Mouse (Mus musculus) hindbrain, embryonic 13.5 days (tissue): ENCODE measurements around the gene Mgmt. TPM values are rescaled to one million over a fixed set of nuclear protein-coding genes. Genes with fewer than 3 reads are reported as not detected.

Experiments
- ATAC-seq: fragments of 200-750 bp; cut with Nextera tagmentation; 2 replicates; pipeline ENCODE4 v1.8.0; 2017; ENCODE audit warnings: moderate TSS enrichment; ENCODE audit not compliant: low FRiP score
- H3K27ac ChIP-seq: fragments of 300-500 bp; sonication (generic); 2 replicates; pipeline ENCODE4 v1.5.1; 2015; ENCODE audit warnings: inconsistent platforms, mild to moderate bottlenecking, moderate library complexity
- H3K27me3 ChIP-seq: fragments of 300-500 bp; sonication (generic); 2 replicates; pipeline ENCODE4 v1.6.1; 2015; ENCODE audit warnings: mild to moderate bottlenecking, inconsistent platforms
- H3K36me3 ChIP-seq: fragments of 300-500 bp; sonication (generic); 2 replicates; pipeline ENCODE4 v1.6.1; 2015; ENCODE audit warnings: mild to moderate bottlenecking, inconsistent platforms
- H3K4me1 ChIP-seq: fragments of 300-500 bp; sonication (generic); replicated peaks from 2 replicates; pipeline ENCODE4 v1.6.1; 2015; ENCODE audit warnings: inconsistent platforms
- H3K4me2 ChIP-seq: fragments of 300-500 bp; sonication (generic); 2 replicates; pipeline ENCODE4 v1.6.1; 2015; ENCODE audit warnings: inconsistent platforms, mild to moderate bottlenecking, moderate library complexity
- H3K4me3 ChIP-seq: fragments of 300-500 bp; sonication (generic); 2 replicates; pipeline ENCODE4 v1.5.1; 2015; ENCODE audit warnings: mild to moderate bottlenecking, inconsistent platforms
- H3K9ac ChIP-seq: fragments of 300-500 bp; sonication (generic); 2 replicates; pipeline ENCODE4 v1.6.1; 2015; ENCODE audit warnings: mild to moderate bottlenecking, inconsistent platforms
- H3K9me3 ChIP-seq: fragments of 300-500 bp; sonication (generic); 2 replicates; pipeline ENCODE4 v1.6.1; 2016; ENCODE audit warnings: inconsistent platforms
- WGBS: fragments of 180-500 bp; shearing (Covaris S2); methylation state at CpG from one replicate; pipeline ENCODE4 v1.1.7; 2015; 5-methylcytosine and 5-hydroxymethylcytosine counted together
- polyA plus RNA-seq: library from polyadenylated mRNA; unstranded; fragments of >200 nt; fragmentation: Nextera tagmentation; extraction: Ambion mirVana; gene quantifications from 2 replicates; pipeline ENCODE4 v1.2.1, GENCODE M21; 2015

The Mgmt gene
- polyA plus RNA-seq, 1 experiment from 2014 or later = 1.8 TPM

- H3K4me2 ChIP-seq = no peak overlapping the region
- 0 out of 2 replicates have a peak, but pooled peaks cover 16% of the 10 kb centered on the region for H3K27me3 ChIP-seq
- no peak for ATAC-seq
- no peak overlapping the region for H3K9ac ChIP-seq
- H3K36me3 ChIP-seq = no peaks in the 10 kb centered on the region
- H3K9me3 ChIP-seq = no peaks in the 10 kb centered on the region
- 87% methylated on average over 4 of the region's 4 CpGs for WGBS
- H3K4me3 ChIP-seq = no peak overlapping the region
- H3K27ac ChIP-seq = no peak overlapping the region
- peaks cover 23% of the 10 kb centered on the region for H3K4me1 ChIP-seq
Measured at GRCm38 (mm10) chr7:136866535-136866934, 27.9 kb upstream of the Mgmt start.

GRCm38 (mm10) chr7:136871535-136871934 is 22.9 kb upstream of the Mgmt start:
- Histone ChIP-seq H3K36me3 (no peaks in the 10 kb centered on the region), H3K4me3 (no peak overlapping the region), H3K9me3 (no peaks in the 10 kb centered on the region), H3K9ac (no peak overlapping the region), H3K27ac (no peak overlapping the region), H3K27me3 (0 out of 2 replicates have a peak, but pooled peaks cover 14% of the 10 kb centered on the region), H3K4me2 (peak overlapping the region; percentile 1; the same call in 1 of the 2 replicates), H3K4me1 (peaks cover 13% of the 10 kb centered on the region)
- no peak for ATAC-seq
- 57% methylated on average over 11 of the region's 11 CpGs for WGBS

GRCm38 (mm10) chr7:136872059-136872458 is 22.4 kb upstream of the Mgmt start:
- no peak overlapping the region for H3K4me3 ChIP-seq
- no peak overlapping the region for H3K9ac ChIP-seq
- 0 out of 2 replicates have a peak, but pooled peaks cover 9% of the 10 kb centered on the region for H3K27me3 ChIP-seq
- H3K36me3 ChIP-seq = no peaks in the 10 kb centered on the region
- H3K4me1 ChIP-seq = peaks cover 13% of the 10 kb centered on the region
- H3K4me2 ChIP-seq = peak overlapping the region; percentile 1; the same call in 1 of the 2 replicates
- WGBS = 4% methylated on average over 8 of the region's 8 CpGs
- H3K27ac ChIP-seq = peak overlapping the region; percentile 26; the same call in 1 of the 2 replicates
- ATAC-seq = no peak
- H3K9me3 ChIP-seq = no peaks in the 10 kb centered on the region

DNA sequence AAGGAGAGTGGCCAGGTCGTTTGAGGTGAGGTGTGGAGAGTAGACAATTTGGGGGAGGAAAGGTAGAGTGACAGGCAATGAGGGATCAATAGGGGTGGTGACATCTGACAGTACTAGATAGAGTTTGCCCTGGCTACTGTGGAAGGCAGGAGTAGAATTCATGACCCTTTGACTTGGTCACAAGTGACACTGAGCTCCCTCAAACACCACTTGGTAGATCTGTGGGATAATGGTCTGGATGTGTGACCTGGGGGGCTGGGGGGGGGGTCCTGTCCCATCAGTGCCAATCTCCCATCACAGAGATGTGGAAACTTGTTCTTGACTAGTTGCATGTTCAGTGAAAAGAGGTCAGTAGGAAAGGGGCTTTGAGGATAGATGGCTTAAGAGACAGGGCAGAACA is 20.0 kb upstream of the Mgmt start:
- no peaks in the 10 kb centered on the region for H3K36me3 ChIP-seq
- H3K27ac ChIP-seq = no peak overlapping the region
- no peaks in the 10 kb centered on the region for H3K9me3 ChIP-seq
- H3K27me3 ChIP-seq = 0 out of 2 replicates have a peak, but pooled peaks cover 9% of the 10 kb centered on the region
- no peak overlapping the region for H3K4me3 ChIP-seq
- no peak overlapping the region for H3K9ac ChIP-seq
- H3K4me2 ChIP-seq = no peak overlapping the region
- peaks cover 13% of the 10 kb centered on the region for H3K4me1 ChIP-seq
- ATAC-seq = no peak
- WGBS = 70% methylated on average over 1 of the region's 1 CpGs

GRCm38 (mm10) chr7:136880386-136880785 is 14.0 kb upstream of the Mgmt start:
- 92% methylated on average over 4 of the region's 4 CpGs for WGBS
- Histone ChIP-seq H3K4me1 (no peaks in the 10 kb centered on the region; the same call in 1 of the 2 replicates), H3K4me2 (no peak overlapping the region), H3K9ac (no peak overlapping the region), H3K36me3 (no peaks in the 10 kb centered on the region), H3K27ac (no peak overlapping the region), H3K4me3 (no peak overlapping the region), H3K9me3 (no peaks in the 10 kb centered on the region), H3K27me3 (no peaks in the 10 kb centered on the region)
- ATAC-seq = no peak

DNA sequence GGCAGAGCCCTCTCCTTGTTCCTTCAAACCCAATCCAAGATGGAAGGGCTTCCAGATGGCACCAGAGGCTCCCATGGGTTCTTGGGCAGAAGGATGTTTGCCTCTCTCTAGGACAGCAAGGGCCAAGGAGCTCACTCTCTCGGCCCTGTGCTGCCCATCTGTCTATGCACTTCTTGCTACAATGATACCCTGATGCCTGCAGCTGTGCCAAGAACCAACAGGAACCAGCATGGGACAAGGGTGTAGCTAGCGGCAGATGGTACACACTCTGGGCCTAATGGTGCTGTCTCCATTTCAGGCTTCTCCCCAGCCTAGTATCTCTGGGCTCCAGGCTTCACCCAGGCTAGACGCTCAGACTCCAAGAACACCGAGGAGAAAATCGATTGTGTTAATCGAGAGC is 6.3 kb upstream of the Mgmt start:
- H3K36me3 ChIP-seq = no peaks in the 10 kb centered on the region
- no peak overlapping the region for H3K4me2 ChIP-seq
- no peak overlapping the region for H3K9ac ChIP-seq
- WGBS = 82% methylated on average over 6 of the region's 6 CpGs
- H3K27me3 ChIP-seq = no peaks in the 10 kb centered on the region
- no peak overlapping the region for H3K4me3 ChIP-seq
- no peak overlapping the region for H3K27ac ChIP-seq
- no peak for ATAC-seq
- no peaks in the 10 kb centered on the region for H3K9me3 ChIP-seq
- no peaks in the 10 kb centered on the region for H3K4me1 ChIP-seq

DNA sequence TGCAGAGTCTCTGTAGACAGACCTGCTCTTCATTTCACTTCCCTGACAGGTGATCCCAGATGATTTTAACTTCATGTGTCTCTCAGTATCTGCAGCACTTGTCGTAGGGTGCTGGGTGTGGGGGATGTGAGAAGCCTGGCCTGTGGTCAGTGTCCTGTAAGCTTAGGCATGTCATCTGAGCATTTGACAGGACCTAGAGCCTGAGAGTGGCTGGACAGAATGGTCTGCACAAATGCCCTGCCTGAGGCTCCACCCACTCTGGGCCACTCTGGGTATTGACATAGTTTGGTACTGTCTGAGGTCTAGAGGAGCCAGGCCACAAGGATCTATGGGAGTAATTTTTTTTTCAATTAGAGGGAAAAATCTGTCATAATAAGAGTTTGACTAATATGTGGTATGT is 942 bp downstream of the Mgmt start:
- ATAC-seq = no peak
- H3K4me3 ChIP-seq = no peak overlapping the region
- no peaks in the 10 kb centered on the region for H3K27me3 ChIP-seq
- H3K4me2 ChIP-seq = no peak overlapping the region
- no peak overlapping the region for H3K9ac ChIP-seq
- H3K4me1 ChIP-seq = peaks cover 13% of the 10 kb centered on the region
- no peak overlapping the region for H3K27ac ChIP-seq
- WGBS = 95% methylated on average over 1 of the region's 1 CpGs
- H3K36me3 ChIP-seq = no peaks in the 10 kb centered on the region
- H3K9me3 ChIP-seq = peaks cover 3% of the 10 kb centered on the region; the same call in 1 of the 2 replicates

DNA sequence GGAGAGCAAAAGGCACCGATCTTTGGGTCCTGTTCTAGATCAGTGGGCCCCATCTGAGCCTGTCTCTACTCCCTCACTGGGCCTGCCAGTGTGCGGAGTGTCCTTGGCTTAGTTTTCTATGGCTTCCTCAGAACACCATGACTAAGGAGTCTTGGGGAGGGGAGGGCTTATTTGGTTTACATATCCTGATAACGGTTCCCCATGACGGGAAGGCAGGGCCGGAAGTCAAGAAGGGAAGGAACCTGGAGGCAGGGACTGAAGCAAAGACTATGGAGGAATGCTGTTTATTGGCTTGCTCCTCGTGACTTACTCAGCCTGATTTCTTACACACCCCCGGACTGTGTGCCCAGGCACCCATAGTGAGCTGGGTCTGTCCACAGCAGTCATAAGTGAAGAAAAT is 1.4 kb downstream of the Mgmt start:
- 96% methylated on average over 7 of the region's 7 CpGs for WGBS
- no peak overlapping the region for H3K4me2 ChIP-seq
- ATAC-seq = no peak
- H3K9ac ChIP-seq = no peak overlapping the region
- no peak overlapping the region for H3K4me3 ChIP-seq
- H3K4me1 ChIP-seq = peaks cover 13% of the 10 kb centered on the region
- H3K36me3 ChIP-seq = no peaks in the 10 kb centered on the region
- no peak overlapping the region for H3K27ac ChIP-seq
- no peaks in the 10 kb centered on the region for H3K27me3 ChIP-seq
- peaks cover 8% of the 10 kb centered on the region for H3K9me3 ChIP-seq

DNA sequence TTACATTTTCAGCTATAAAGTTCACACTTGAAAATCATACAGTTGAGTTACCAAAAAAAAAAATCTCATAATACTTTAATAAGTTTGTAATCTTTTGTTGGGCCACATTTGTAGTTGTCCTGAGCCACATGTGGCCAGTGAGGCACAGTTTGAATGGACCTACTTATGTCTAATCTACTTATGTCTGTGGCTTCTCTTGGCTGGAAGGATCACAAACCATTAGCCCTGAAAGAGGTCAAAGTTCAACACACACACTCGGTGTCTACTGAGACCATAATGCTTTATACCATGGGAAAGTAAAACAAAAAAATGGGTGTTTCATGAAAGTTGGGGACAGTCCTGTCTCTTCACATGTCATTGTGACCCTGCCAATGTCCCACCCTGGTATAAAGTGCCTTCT is 3.1 kb downstream of the Mgmt start:
- H3K27ac ChIP-seq = no peak overlapping the region
- no peak overlapping the region for H3K4me3 ChIP-seq
- H3K27me3 ChIP-seq = no peaks in the 10 kb centered on the region
- H3K4me1 ChIP-seq = peaks cover 13% of the 10 kb centered on the region
- H3K9me3 ChIP-seq = peaks cover 9% of the 10 kb centered on the region
- no peak overlapping the region for H3K4me2 ChIP-seq
- H3K36me3 ChIP-seq = no peaks in the 10 kb centered on the region
- H3K9ac ChIP-seq = no peak overlapping the region
- 67% methylated on average over 1 of the region's 1 CpGs for WGBS
- ATAC-seq = no peak

- no peak for ATAC-seq
- peaks cover 13% of the 10 kb centered on the region for H3K4me1 ChIP-seq
- no peak overlapping the region for H3K27ac ChIP-seq
- H3K9me3 ChIP-seq = peaks cover 9% of the 10 kb centered on the region
- H3K27me3 ChIP-seq = no peaks in the 10 kb centered on the region
- WGBS = 91% methylated on average over 4 of the region's 4 CpGs
- H3K9ac ChIP-seq = no peak overlapping the region
- no peaks in the 10 kb centered on the region for H3K36me3 ChIP-seq
- no peak overlapping the region for H3K4me2 ChIP-seq
- H3K4me3 ChIP-seq = no peak overlapping the region
Measured at GRCm38 (mm10) chr7:136898005-136898404, 3.6 kb downstream of the Mgmt start.

DNA sequence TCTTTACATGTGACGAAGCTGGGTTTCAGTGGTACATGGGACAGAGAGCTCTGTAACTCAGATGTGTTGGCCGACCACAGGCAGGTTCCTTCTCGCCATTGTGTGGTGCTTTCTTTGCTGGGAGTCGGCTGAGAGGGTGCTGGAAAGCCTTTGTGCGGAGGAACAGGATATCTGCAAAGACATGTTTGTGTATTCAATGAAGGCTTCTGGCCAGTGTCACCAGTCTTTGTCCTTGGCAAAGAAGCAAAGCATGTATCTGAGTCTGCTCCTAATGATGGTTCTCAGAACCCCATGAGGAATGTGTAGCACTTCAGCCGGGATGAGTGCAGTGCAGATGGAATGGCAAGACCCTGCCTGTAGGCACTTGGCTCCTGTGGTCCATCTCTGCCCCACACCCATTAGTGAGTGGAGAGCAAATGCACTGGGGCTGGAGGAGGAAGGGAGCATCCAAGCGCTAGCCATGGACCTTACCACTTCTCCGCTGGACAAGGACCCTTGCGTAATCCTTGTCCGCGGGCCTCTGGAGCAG is 14.3 kb downstream of the Mgmt start:
- ATAC-seq = no peak
- no peaks in the 10 kb centered on the region for H3K9me3 ChIP-seq
- no peaks in the 10 kb centered on the region for H3K36me3 ChIP-seq
- peaks cover 7% of the 10 kb centered on the region; the same call in 1 of the 2 replicates for H3K4me1 ChIP-seq
- H3K27me3 ChIP-seq = no peaks in the 10 kb centered on the region
- no peak overlapping the region for H3K4me3 ChIP-seq
- no peak overlapping the region for H3K9ac ChIP-seq
- 94% methylated on average over 11 of the region's 11 CpGs for WGBS
- no peak overlapping the region for H3K27ac ChIP-seq
- no peak overlapping the region for H3K4me2 ChIP-seq

GRCm38 (mm10) chr7:136912901-136913300 is 18.5 kb downstream of the Mgmt start:
- Histone ChIP-seq H3K27me3 (no peaks in the 10 kb centered on the region), H3K4me2 (no peak overlapping the region), H3K36me3 (no peaks in the 10 kb centered on the region), H3K9ac (no peak overlapping the region), H3K4me3 (no peak overlapping the region), H3K9me3 (no peaks in the 10 kb centered on the region), H3K4me1 (peaks cover 20% of the 10 kb centered on the region), H3K27ac (no peak overlapping the region)
- WGBS = 93% methylated on average over 4 of the region's 4 CpGs
- no peak for ATAC-seq

GRCm38 (mm10) chr7:136916021-136916420 is 21.6 kb downstream of the Mgmt start:
- Histone ChIP-seq H3K9ac (no peak overlapping the region), H3K9me3 (no peaks in the 10 kb centered on the region), H3K27ac (no peak overlapping the region), H3K4me1 (peaks cover 20% of the 10 kb centered on the region), H3K4me2 (no peak overlapping the region), H3K36me3 (no peaks in the 10 kb centered on the region), H3K27me3 (no peaks in the 10 kb centered on the region), H3K4me3 (no peak overlapping the region)
- no peak for ATAC-seq
- 81% methylated on average over 3 of the region's 3 CpGs for WGBS
